Mouse (Mus musculus) CH12.LX (cell line): ENCODE measurements around the gene Cmc2.

Source experiments
- MAX ChIP-seq: IDR thresholded peaks from 2 replicates; pipeline ENCODE4 v1.6.1; 2011; ENCODE audit warnings: low read length, improper control_type of control experiment
- POLR2AphosphoS2 ChIP-seq: IDR thresholded peaks from 2 replicates; pipeline ENCODE4 v1.6.1; 2011; ENCODE audit warnings: low read depth, low read length, improper control_type of control experiment
- ZC3H11A ChIP-seq: IDR thresholded peaks from 2 replicates; pipeline ENCODE4 v1.6.1; 2012; ENCODE audit warnings: low read depth, mild to moderate bottlenecking, inconsistent platforms, low read length, improper control_type of control experiment

GRCm38 (mm10) chr8:116862191-116862590 is 59.1 kb downstream of the Cmc2 start:
- no peak for TF ChIP-seq POLR2AphosphoS2
- no peak for TF ChIP-seq ZC3H11A
- TF ChIP-seq MAX: no peak
